Mouse (Mus musculus) skeletal muscle tissue, adult 2 months (tissue): ENCODE measurements at regions not wholly inside any gene's neighbourhood (a gene's known extent, or its start where the extent isn't known, plus 50 kb on each side); places are given as distances from the start of the nearest gene placed in this dataset.

Experiments used
- DNase-seq: peaks from one replicate; pipeline ENCODE4 v3.0.0-alpha.2; 2012; ENCODE audit warnings: low read depth, low spot score

DNA sequence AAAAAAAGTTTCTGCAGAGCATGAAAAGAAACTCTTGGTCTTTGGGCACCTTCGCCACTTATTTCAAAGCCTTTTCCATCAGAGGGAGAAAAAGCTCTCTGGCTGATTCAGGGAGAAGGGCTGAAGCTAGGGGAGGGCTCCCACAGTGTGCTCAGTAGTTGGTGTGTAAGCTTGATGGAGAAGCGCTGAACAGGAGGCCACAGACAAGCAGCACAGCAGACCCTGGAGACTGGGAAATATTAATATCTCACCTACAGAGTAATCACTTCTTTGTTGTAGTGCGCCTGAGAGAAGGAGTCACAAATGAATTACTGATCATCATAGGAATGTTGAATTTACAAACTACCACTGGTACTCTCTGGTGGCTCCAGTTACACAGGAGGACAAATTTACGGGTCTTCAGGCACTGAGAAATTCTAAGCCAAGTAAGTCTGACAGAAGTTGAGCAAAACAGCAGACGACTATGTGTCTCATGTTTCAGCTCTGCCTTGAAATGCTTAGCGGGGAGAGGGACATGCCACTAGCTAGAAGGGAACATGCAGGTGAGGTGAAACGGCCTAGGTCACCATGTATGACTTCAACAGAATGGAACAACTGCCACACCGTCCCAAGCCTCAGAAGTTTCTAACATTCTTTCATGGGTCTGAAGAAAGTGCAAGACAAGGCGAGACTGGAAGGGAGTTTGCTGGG is 350.9 kb upstream of the Map3k7 start:
- no peak for DNase-seq

- no peak for DNase-seq
These were observed 346.3 kb upstream of the Map3k7 start for GRCm38 (mm10) chr4:31617572-31617971.

DNA sequence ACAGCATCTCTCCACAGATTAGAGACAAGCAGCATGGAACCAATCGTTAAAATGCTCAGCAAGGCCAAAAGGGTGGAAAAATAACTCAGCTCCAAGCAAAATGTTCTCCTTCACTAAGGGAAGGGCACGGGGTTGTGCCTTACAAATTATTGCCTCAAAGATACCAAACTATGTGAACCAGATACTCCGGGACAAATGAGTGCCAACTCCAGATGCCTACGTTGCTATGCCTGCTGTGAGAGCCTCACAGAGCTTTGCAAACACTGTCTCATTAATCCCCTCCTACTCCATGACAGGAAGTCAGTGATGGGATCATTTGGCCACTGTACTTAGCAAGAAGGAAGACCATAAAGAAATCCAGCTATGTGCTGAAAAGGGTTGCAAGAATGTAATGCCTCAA is 345.9 kb upstream of the Map3k7 start:
- no peak for DNase-seq

- no peak for DNase-seq
These were observed 342.7 kb upstream of the Map3k7 start for GRCm38 (mm10) chr4:31621205-31621604.

- DNase-seq = no peak
These were observed 336.8 kb upstream of the Map3k7 start for GRCm38 (mm10) chr4:31627053-31627452.

- no peak for DNase-seq
These were observed 336.1 kb upstream of the Map3k7 start for GRCm38 (mm10) chr4:31627777-31628176.

- DNase-seq = no peak
These were observed 325.3 kb upstream of the Map3k7 start for GRCm38 (mm10) chr4:31638564-31638963.

DNA sequence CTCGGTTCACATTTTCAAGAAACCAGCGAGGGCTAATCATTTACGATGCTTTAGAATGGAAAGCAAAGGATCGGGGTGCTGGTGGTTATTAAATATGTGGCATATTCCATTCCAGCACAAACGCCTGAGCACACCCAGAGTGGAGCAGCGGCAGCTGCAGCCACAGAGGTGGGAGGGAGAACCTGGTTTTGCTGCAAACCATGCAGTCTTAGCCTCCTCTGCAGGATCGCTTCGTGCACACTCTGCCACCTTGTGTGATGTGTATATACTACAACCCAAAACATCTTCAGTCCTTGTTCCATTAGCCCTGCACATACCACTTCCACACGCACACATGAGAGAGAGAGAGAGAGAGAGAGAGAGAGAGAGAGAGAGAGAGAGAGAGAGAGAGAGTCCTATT is 321.7 kb upstream of the Map3k7 start:
- DNase-seq = peak; percentile 4

DNA sequence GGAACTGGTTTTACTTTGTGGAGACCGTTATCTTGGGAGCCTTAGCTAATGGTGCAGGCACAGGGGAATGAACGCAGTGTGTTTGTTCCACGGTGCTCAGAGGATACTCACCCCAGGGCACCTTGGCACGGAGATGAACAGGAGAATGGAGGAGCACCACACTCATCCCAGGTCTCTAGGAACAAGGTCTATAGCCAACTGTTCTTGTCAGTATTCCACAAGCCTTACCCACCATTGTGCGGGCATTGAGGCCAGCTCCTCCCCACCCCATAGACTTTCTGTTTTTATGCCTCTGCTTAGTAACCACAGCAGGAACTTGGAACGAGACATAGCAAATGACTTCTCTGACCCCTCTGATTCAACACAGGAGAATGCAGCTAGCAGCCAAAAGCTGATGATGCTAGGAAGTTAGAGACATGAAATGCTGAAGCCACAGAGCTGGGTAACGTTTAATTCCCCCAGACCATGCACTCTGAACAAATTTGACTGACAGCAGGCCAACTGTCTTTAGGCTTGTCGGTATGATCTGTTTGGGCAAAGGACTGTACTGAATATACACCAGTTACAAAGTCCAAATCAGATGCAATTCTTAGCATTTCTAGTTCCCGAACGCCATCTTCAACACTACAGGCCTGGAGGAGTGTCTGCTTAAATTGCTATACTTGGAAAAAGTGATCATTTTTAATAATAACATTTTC is 321.2 kb upstream of the Map3k7 start:
- peak; percentile 54 for DNase-seq

DNA sequence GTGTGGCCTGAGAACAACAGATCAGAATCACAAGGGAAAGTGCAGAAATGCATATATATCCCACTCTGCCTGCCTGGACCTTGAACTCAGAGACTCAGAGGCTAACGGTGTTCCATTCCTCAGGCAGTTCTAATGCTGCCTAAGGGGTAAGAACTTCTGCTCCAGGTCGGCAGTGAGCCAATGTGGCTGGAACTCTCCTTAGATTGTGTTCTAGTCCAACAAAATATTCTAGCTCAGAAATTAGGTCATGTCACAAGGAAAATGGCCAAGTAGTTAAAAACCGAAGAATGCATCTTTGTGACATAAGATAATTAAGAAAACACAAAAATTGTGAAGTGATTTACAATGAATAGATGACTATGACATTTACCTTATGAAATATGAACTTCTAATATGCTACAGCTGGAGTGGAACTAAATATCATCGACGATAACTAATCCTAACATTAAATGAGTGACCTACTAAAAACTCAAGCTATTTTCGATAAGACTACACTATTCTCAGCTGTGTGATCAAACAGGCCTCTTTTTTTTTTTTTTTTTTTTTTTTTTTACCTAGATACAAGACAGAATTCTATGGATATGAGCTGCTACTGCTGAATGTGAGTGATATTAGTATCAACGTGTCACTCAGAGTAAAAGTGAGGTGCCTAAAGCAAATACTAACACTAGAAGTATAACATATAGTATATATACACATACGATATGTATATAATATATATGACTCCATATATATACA is 315.1 kb upstream of the Map3k7 start:
- no peak for DNase-seq

- peak; percentile 4 for DNase-seq
These were observed 308.4 kb upstream of the Map3k7 start for GRCm38 (mm10) chr4:31655364-31656106.

DNA sequence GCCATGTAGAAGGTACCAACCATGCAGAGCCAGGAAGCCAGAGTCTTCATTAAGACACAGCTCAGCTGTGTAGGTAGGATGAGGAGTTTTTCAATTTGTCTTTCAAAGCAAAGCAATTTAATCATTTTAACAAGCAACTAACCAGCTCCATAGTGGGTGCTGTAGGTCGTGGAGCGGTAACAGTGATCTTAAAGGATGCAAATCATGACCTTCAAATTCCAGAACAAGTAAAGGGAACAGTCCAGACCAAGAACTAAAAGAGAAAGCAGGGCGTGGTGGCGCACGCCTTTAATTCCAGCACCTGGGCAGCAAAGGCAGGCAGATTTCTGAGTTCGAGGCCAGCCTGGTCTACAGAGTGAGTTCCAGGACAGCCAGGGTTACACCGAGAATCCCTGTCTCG is 307.8 kb upstream of the Map3k7 start:
- no peak for DNase-seq

DNA sequence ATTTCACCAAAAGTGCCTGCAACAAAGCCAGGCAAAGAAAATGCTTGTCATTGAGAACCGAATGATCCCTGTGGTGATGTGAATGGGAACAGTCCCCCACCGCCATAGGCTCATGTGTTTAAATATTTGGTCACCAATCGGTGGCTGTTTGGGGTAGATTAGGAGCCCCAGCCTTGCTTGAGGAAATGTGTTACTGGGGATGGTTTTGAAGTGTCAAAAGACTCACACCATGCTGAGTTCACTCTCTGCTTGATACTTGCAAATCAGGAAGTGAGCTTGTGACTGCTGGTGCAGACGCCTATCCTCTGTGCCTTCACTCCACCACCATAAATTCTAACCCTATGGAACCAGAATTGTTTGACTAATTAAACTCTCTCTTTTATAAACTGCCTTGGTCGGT is 305.1 kb upstream of the Map3k7 start:
- no peak for DNase-seq

GRCm38 (mm10) chr4:31660896-31661295 is 303.0 kb upstream of the Map3k7 start:
- DNase-seq = no peak

DNA sequence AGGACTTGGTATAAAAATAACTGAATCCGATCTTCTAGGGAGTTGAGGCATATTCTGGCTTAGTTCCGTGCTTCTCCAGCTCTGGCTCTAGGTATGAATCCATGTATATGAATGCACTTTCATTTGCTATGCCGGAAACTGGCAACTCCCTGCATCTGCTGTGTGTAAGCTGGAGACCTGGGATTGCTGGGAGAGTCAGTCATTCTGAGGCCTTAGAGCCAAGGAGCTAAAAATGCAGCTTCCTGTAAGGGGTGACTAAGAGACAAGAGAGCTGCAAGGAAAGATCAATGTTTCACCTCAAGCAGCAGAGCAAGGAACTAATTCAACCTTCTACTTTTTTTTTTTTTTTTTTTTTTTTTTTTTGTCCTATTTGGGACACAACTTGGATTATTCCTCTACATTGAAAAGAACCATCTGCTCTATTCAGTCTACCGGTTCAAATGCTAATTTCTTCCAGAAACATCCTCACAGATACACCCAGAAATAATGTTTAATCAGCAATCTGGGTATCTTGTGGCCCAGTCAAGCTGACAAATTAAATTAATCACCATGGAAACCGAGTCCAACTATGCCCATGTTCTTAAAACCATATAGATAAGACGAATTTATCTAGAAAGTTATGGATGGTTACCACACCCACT is 292.2 kb upstream of the Map3k7 start:
- no peak for DNase-seq

GRCm38 (mm10) chr4:31672171-31672841 is 291.6 kb upstream of the Map3k7 start:
- no peak for DNase-seq

DNA sequence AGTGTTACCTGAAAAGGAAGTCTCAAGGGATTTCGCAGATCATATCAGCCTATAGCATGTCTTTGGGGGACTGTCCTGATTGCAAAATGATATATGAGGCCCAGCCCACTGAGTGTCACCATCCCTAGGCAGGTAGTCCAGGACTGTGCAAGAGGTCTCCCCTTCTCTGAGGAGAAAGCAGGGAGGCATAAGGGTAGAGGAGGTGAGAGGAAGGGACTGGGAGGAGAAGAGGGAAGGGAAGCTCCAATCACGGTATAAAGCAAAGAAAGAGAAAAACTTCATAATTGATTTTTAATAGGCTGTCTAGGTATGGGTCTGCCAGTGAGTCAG is 291.1 kb upstream of the Map3k7 start:
- no peak for DNase-seq

GRCm38 (mm10) chr4:31679007-31679590 is 284.8 kb upstream of the Map3k7 start:
- no peak for DNase-seq

- no peak for DNase-seq
These were observed 282.9 kb upstream of the Map3k7 start for GRCm38 (mm10) chr4:31680958-31681357.

DNA sequence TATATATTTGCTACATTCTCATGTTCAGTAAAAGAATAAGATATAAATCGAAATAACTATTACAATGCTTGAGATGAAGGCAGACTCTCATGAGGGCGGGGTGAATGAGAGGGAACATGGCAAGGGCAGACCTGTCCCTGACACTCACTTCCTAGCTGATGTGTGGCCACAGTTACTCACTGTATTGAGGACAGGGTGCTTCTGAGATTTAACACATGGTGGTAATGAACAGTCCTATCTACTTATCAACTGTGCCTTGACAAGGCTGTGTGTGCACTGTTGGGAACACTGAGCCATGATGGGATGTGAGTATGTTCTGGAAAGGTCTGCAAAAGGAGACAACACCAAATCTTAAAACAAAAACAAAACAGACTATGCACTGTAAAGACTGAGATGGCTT is 274.8 kb upstream of the Map3k7 start:
- DNase-seq = no peak
